Mouse (Mus musculus) limb, embryonic 11.5 days (tissue): ENCODE measurements around the gene Gna12. TPM values are rescaled to one million over a fixed set of nuclear protein-coding genes. Genes with fewer than 3 reads are reported as not detected.

ENCODE experiments used
- polyA plus RNA-seq: library from polyadenylated mRNA; unstranded; fragments of >200 nt; fragmentation: Nextera tagmentation; extraction: Ambion mirVana; gene quantifications from 2 replicates; pipeline ENCODE4 v1.2.1, GENCODE M21; 2014

The Gna12 gene
- polyA plus RNA-seq, 1 experiment from 2014 or later: 34.5 TPM

Other genes starting within 250 kb of the Gna12 start
- gene Lfng, start 223.1 kb downstream of the Gna12 start, polyA plus RNA-seq: 9.0 and 10.8 TPM in 2 replicates
- gene Ttyh3, start 181.4 kb downstream of the Gna12 start, polyA plus RNA-seq: 51.4 and 58.3 TPM in 2 replicates
- gene Iqce, start 128.1 kb downstream of the Gna12 start, polyA plus RNA-seq: 15.1 and 22.7 TPM in 2 replicates
- gene Brat1, start 125.4 kb downstream of the Gna12 start, polyA plus RNA-seq: 11.7 and 12.0 TPM in 2 replicates
- 0.52 and 0.71 TPM in 2 replicates for gene Amz1, start 106.3 kb downstream of the Gna12 start, polyA plus RNA-seq
- gene Card11, start 170.2 kb upstream of the Gna12 start, polyA plus RNA-seq: 0.71 and 0.97 TPM in 2 replicates